Mouse (Mus musculus) myocyte (in vitro differentiated cells): ENCODE measurements at regions not wholly inside any gene's neighbourhood (a gene's known extent, or its start where the extent isn't known, plus 50 kb on each side); places are given as distances from the start of the nearest gene placed in this dataset.

Source experiments
- H3K27me3 ChIP-seq: one replicate; pipeline ENCODE4 v1.6.1; 2011; ENCODE audit not compliant: control insufficient read depth, insufficient read depth, insufficient read length
- H3K36me3 ChIP-seq: one replicate; pipeline ENCODE4 v1.6.1; 2011; ENCODE audit not compliant: control insufficient read depth, insufficient read depth
- H3K4me2 ChIP-seq: one replicate; pipeline ENCODE4 v1.6.1; 2011; ENCODE audit warnings: low read depth, control low read depth
- H3K4me3 ChIP-seq: one replicate; pipeline ENCODE4 v1.5.1; 2011; ENCODE audit warnings: mild to moderate bottlenecking, control low read depth, moderate library complexity
- H3K79me2 ChIP-seq: one replicate; pipeline ENCODE4 v1.6.1; 2011; ENCODE audit not compliant: control insufficient read depth, insufficient read depth
- H3ac ChIP-seq: one replicate; pipeline ENCODE4 v1.6.1; 2011; ENCODE audit not compliant: control insufficient read depth, insufficient read length
- CEBPB ChIP-seq: IDR thresholded peaks from 2 replicates; pipeline ENCODE4 v1.6.1; 2011; ENCODE audit warnings: mild to moderate bottlenecking, moderate library complexity; ENCODE audit not compliant: poor library complexity, insufficient read depth, severe bottlenecking
- E2F4 ChIP-seq: IDR thresholded peaks from one replicate; pipeline ENCODE4 v1.6.1; 2011; ENCODE audit warnings: mild to moderate bottlenecking, control low read depth, moderate library complexity; ENCODE audit not compliant: insufficient read depth
- MAX ChIP-seq: IDR thresholded peaks from one replicate; pipeline ENCODE4 v1.6.1; 2011; ENCODE audit warnings: low read depth, mild to moderate bottlenecking, control low read depth
- MYOD1 ChIP-seq, 3 experiments: IDR thresholded peaks; one replicate each; pipeline ENCODE4 v1.6.1; 2011; ENCODE audit warnings: control low read depth in 2 of 3, low read depth in 2 of 3, mild to moderate bottlenecking in 2 of 3, moderate library complexity in 1 of 3; ENCODE audit not compliant: insufficient read length in 2 of 3, control insufficient read depth in 1 of 3
- MYOG ChIP-seq, 3 experiments: IDR thresholded peaks; one replicate each; pipeline ENCODE4 v1.6.1; 2011; ENCODE audit warnings: control low read depth in 2 of 3, low read depth in 2 of 3, mild to moderate bottlenecking in 2 of 3; ENCODE audit not compliant: insufficient read length in 2 of 3, control insufficient read depth in 1 of 3, insufficient read depth in 1 of 3
- POLR2A ChIP-seq: IDR thresholded peaks from one replicate; pipeline ENCODE4 v1.6.1; 2011; ENCODE audit warnings: low read depth, mild to moderate bottlenecking, control low read depth, moderate library complexity; ENCODE audit not compliant: insufficient read length
- POLR2AphosphoS2 ChIP-seq: IDR thresholded peaks from one replicate; pipeline ENCODE4 v1.6.1; 2011; ENCODE audit warnings: low read depth, control low read depth; ENCODE audit not compliant: insufficient read length
- REST ChIP-seq: IDR thresholded peaks from one replicate; pipeline ENCODE4 v1.6.1; 2011; ENCODE audit warnings: mild to moderate bottlenecking, control low read depth, moderate library complexity; ENCODE audit not compliant: insufficient read depth, insufficient read length
- SRF ChIP-seq: IDR thresholded peaks from one replicate; pipeline ENCODE4 v1.6.1; 2011; ENCODE audit warnings: low read depth; ENCODE audit not compliant: control insufficient read depth, insufficient read length
- TCF12 ChIP-seq: IDR thresholded peaks from one replicate; pipeline ENCODE4 v1.6.1; 2011; ENCODE audit warnings: mild to moderate bottlenecking, control low read depth; ENCODE audit not compliant: poor library complexity, insufficient read depth, severe bottlenecking
- TCF3 ChIP-seq: IDR thresholded peaks from one replicate; pipeline ENCODE4 v1.6.1; 2011; ENCODE audit warnings: low read depth, control low read depth; ENCODE audit not compliant: insufficient read length
- USF1 ChIP-seq: IDR thresholded peaks from one replicate; pipeline ENCODE4 v1.6.1; 2011; ENCODE audit warnings: low read depth, mild to moderate bottlenecking, control low read depth, moderate library complexity

GRCm38 (mm10) chr8:10825981-10826380, 182.3 kb downstream of the Irs2 start:
- no peak overlapping the region for H3ac ChIP-seq
- H3K36me3 ChIP-seq: no peaks in the 10 kb centered on the region
- H3K4me2 ChIP-seq: no peak overlapping the region
- H3K4me3 ChIP-seq: no peak overlapping the region
- no peaks in the 10 kb centered on the region for H3K79me2 ChIP-seq
- TF ChIP-seq CEBPB (no peak), MAX (no peak), POLR2AphosphoS2 (no peak), REST (no peak), E2F4 (no peak), TCF12 (no peak), USF1 (no peak), TCF3 (no peak), MYOD1 (IDR thresholded peaks at IDR 0.05; ENCODE audit: control insufficient read depth in 1 of 3, insufficient read length in 2 of 3, low read depth in 2 of 3) (no peak), SRF (no peak), MYOG (IDR thresholded peaks at IDR 0.05; ENCODE audit: control insufficient read depth in 1 of 3, insufficient read depth in 1 of 3, insufficient read length in 2 of 3, low read depth in 2 of 3) (no peak), POLR2A (no peak)
- H3K27me3 ChIP-seq: peaks cover 35% of the 10 kb centered on the region

GRCm38 (mm10) chr8:10825192-10825926, 182.9 kb downstream of the Irs2 start:
- Histone ChIP-seq H3K79me2 (no peaks in the 10 kb centered on the region), H3K36me3 (no peaks in the 10 kb centered on the region), H3ac (no peak overlapping the region), H3K4me3 (no peak overlapping the region), H3K4me2 (no peak overlapping the region), H3K27me3 (peaks cover 39% of the 10 kb centered on the region)
- TF ChIP-seq POLR2A: no peak
- no peak for TF ChIP-seq REST
- TF ChIP-seq USF1: no peak
- no peak for TF ChIP-seq MYOD1 (IDR thresholded peaks at IDR 0.05; ENCODE audit: control insufficient read depth in 1 of 3, insufficient read length in 2 of 3, low read depth in 2 of 3)
- TF ChIP-seq CEBPB: no peak
- TF ChIP-seq MYOG (IDR thresholded peaks at IDR 0.05; ENCODE audit: control insufficient read depth in 1 of 3, insufficient read depth in 1 of 3, insufficient read length in 2 of 3, low read depth in 2 of 3): no peak
- no peak for TF ChIP-seq SRF
- no peak for TF ChIP-seq POLR2AphosphoS2
- no peak for TF ChIP-seq MAX

GRCm38 (mm10) chr8:10821901-10822300, 186.4 kb downstream of the Irs2 start:
- Histone ChIP-seq H3K79me2 (no peaks in the 10 kb centered on the region), H3K36me3 (no peaks in the 10 kb centered on the region), H3K4me2 (no peak overlapping the region), H3K27me3 (peaks cover 22% of the 10 kb centered on the region), H3ac (no peak overlapping the region), H3K4me3 (no peak overlapping the region)
- no peak for TF ChIP-seq MYOG (IDR thresholded peaks at IDR 0.05; ENCODE audit: control insufficient read depth in 1 of 3, insufficient read depth in 1 of 3, insufficient read length in 2 of 3, low read depth in 2 of 3)

GRCm38 (mm10) chr8:10814499-10814898, 193.8 kb downstream of the Irs2 start:
- TF ChIP-seq REST (no peak), SRF (no peak), USF1 (no peak), MYOG (IDR thresholded peaks at IDR 0.05; ENCODE audit: control insufficient read depth in 1 of 3, insufficient read depth in 1 of 3, insufficient read length in 2 of 3, low read depth in 2 of 3) (no peak), TCF12 (no peak), POLR2AphosphoS2 (no peak), POLR2A (no peak), MAX (no peak), MYOD1 (IDR thresholded peaks at IDR 0.05; ENCODE audit: control insufficient read depth in 1 of 3, insufficient read length in 2 of 3, low read depth in 2 of 3) (no peak), E2F4 (no peak), TCF3 (no peak), CEBPB (no peak)

More at GRCm38 (mm10) chr8:10814499-10814898, 193.8 kb downstream of the Irs2 start:
- Histone ChIP-seq H3K4me3 (no peak overlapping the region), H3K4me2 (no peak overlapping the region), H3ac (no peak overlapping the region), H3K27me3 (peaks cover 18% of the 10 kb centered on the region), H3K36me3 (no peaks in the 10 kb centered on the region), H3K79me2 (no peaks in the 10 kb centered on the region)
